Mouse (Mus musculus) CH12.LX (cell line): ENCODE data around the gene Mob3b. TPM values are rescaled to one million over a fixed set of nuclear protein-coding genes. Genes with fewer than 3 reads are reported as not detected.

Source experiments
- DNase-seq: peaks from one replicate; pipeline ENCODE4 v3.0.0-alpha.2; 2013; ENCODE audit errors: extremely low read depth
- H3K27ac ChIP-seq: 2 replicates; pipeline ENCODE4 v1.5.1; 2012; ENCODE audit warnings: low read depth, mild to moderate bottlenecking, control low read depth, moderate library complexity; ENCODE audit not compliant: insufficient read depth
- H3K27me3 ChIP-seq: replicated peaks from 2 replicates; pipeline ENCODE3; 2012; ENCODE audit warnings: inconsistent platforms
- H3K36me3 ChIP-seq, 2 experiments: replicated peaks in 1 of 2; 2 replicates each; pipeline versions ENCODE3 to v1.6.1; 2012; ENCODE audit warnings: inconsistent platforms in 1 of 2, low read length in 1 of 2, mild to moderate bottlenecking in 1 of 2, mixed read lengths in 1 of 2, moderate library complexity in 1 of 2; ENCODE audit not compliant: control insufficient read depth in 1 of 2, insufficient read depth in 1 of 2
- H3K4me1 ChIP-seq, 2 experiments: 2 replicates each; pipeline ENCODE4 v1.6.1; 2012; ENCODE audit warnings: inconsistent platforms in 1 of 2, moderate library complexity in 1 of 2; ENCODE audit not compliant: insufficient read depth in 2 of 2, control insufficient read depth in 1 of 2
- H3K4me2 ChIP-seq: 2 replicates; pipeline ENCODE4 v1.6.1; 2012; ENCODE audit warnings: low read depth, mild to moderate bottlenecking, control low read depth; ENCODE audit not compliant: poor library complexity, insufficient read depth, severe bottlenecking
- H3K4me3 ChIP-seq, 3 experiments: fragments of 150-350 bp in 1 of 3; sonication (generic) in 1 of 3; replicated peaks in 1 of 3; 2 replicates each; pipeline versions ENCODE3 to v1.5.1; 2011 to 2012; ENCODE audit warnings: low read depth in 2 of 3, low read length in 2 of 3, mild to moderate bottlenecking in 2 of 3, moderate library complexity in 2 of 3, control low read depth in 1 of 3, improper control_type of control experiment in 1 of 3, inconsistent platforms in 1 of 3, mixed read lengths in 1 of 3; ENCODE audit not compliant: poor library complexity in 1 of 3
- H3K79me2 ChIP-seq: replicated peaks from 2 replicates; pipeline ENCODE4 v1.6.1; 2012; ENCODE audit warnings: mild to moderate bottlenecking, moderate library complexity; ENCODE audit not compliant: control insufficient read depth, poor library complexity, insufficient read depth, severe bottlenecking; ENCODE audit errors: extremely low read depth
- H3K9ac ChIP-seq: 2 replicates; pipeline ENCODE4 v1.6.1; 2012; ENCODE audit warnings: low read depth, mild to moderate bottlenecking, control low read depth, moderate library complexity; ENCODE audit not compliant: insufficient read depth
- H3K9me3 ChIP-seq: replicated peaks from 2 replicates; pipeline ENCODE3; 2012; ENCODE audit warnings: low read length, inconsistent platforms, mixed read lengths
- CHD1 ChIP-seq: IDR thresholded peaks from 2 replicates; pipeline ENCODE4 v1.6.1; 2012; ENCODE audit warnings: low read depth, low read length, improper control_type of control experiment, inconsistent platforms
- CHD2 ChIP-seq: IDR thresholded peaks from 2 replicates; pipeline ENCODE4 v1.6.1; 2011; ENCODE audit warnings: low read length, improper control_type of control experiment
- CTCF ChIP-seq, 2 experiments: IDR thresholded peaks in 1 of 2; conservative IDR thresholded peaks in 1 of 2; 2 replicates each; pipeline ENCODE4 v1.5.1; 2011 to 2012; ENCODE audit warnings: low read depth in 2 of 2, low read length in 2 of 2, improper control_type of control experiment in 1 of 2, inconsistent platforms in 1 of 2, mild to moderate bottlenecking in 1 of 2, moderate library complexity in 1 of 2
- E2F4 ChIP-seq: IDR thresholded peaks from 2 replicates; pipeline ENCODE4 v1.6.1; 2011; ENCODE audit warnings: low read depth, low read length, improper control_type of control experiment; ENCODE audit not compliant: insufficient replicate concordance
- ELF1 ChIP-seq: IDR thresholded peaks from 2 replicates; pipeline ENCODE4 v1.6.1; 2014; ENCODE audit warnings: low read depth, mild to moderate bottlenecking, inconsistent platforms, low read length, improper control_type of control experiment
- EP300 ChIP-seq: IDR thresholded peaks from 2 replicates; pipeline ENCODE4 v1.6.1; 2011; ENCODE audit warnings: low read length, improper control_type of control experiment
- ETS1 ChIP-seq: conservative IDR thresholded peaks from 2 replicates; pipeline ENCODE4 v1.6.1; 2012; ENCODE audit warnings: low read depth, mild to moderate bottlenecking, inconsistent platforms, low read length, improper control_type of control experiment, moderate library complexity
- HCFC1 ChIP-seq: IDR thresholded peaks from 2 replicates; pipeline ENCODE4 v1.6.1; 2012; ENCODE audit warnings: low read depth, mild to moderate bottlenecking, inconsistent platforms, low read length, improper control_type of control experiment
- IRF4 ChIP-seq: IDR thresholded peaks from 2 replicates; pipeline ENCODE4 v1.6.1; 2014; ENCODE audit warnings: low read depth, mild to moderate bottlenecking, inconsistent platforms, low read length, improper control_type of control experiment
- JUN ChIP-seq: IDR thresholded peaks from 2 replicates; pipeline ENCODE4 v1.6.1; 2011; ENCODE audit warnings: low read depth, mild to moderate bottlenecking, low read length, improper control_type of control experiment, moderate library complexity; ENCODE audit not compliant: insufficient read depth
- KAT2A ChIP-seq: IDR thresholded peaks from 2 replicates; pipeline ENCODE4 v1.6.1; 2012; ENCODE audit warnings: low read length, improper control_type of control experiment, inconsistent platforms; ENCODE audit not compliant: insufficient replicate concordance
- MAFK ChIP-seq: IDR thresholded peaks from 2 replicates; pipeline ENCODE4 v1.6.1; 2011; ENCODE audit warnings: low read length, improper control_type of control experiment; ENCODE audit not compliant: insufficient replicate concordance
- MAX ChIP-seq: IDR thresholded peaks from 2 replicates; pipeline ENCODE4 v1.6.1; 2011; ENCODE audit warnings: low read length, improper control_type of control experiment
- MEF2A ChIP-seq: IDR thresholded peaks from 2 replicates; pipeline ENCODE4 v1.6.1; 2014; ENCODE audit warnings: low read depth, mild to moderate bottlenecking, inconsistent platforms, low read length, improper control_type of control experiment, borderline replicate concordance
- NELFE ChIP-seq: IDR thresholded peaks from 2 replicates; pipeline ENCODE4 v1.6.1; 2011; ENCODE audit warnings: low read depth, low read length, improper control_type of control experiment
- NRF1 ChIP-seq: IDR thresholded peaks from 2 replicates; pipeline ENCODE4 v1.6.1; 2014; ENCODE audit warnings: low read depth, mild to moderate bottlenecking, inconsistent platforms, low read length, improper control_type of control experiment, moderate library complexity
- PAX5 ChIP-seq: IDR thresholded peaks from 2 replicates; pipeline ENCODE4 v1.6.1; 2012; ENCODE audit warnings: low read length, inconsistent platforms, mixed read lengths
- POLR2A ChIP-seq: IDR thresholded peaks from 2 replicates; pipeline ENCODE4 v1.6.1; 2011; ENCODE audit warnings: low read depth, mild to moderate bottlenecking, improper control_type of control experiment, low read length
- POLR2AphosphoS2 ChIP-seq: IDR thresholded peaks from 2 replicates; pipeline ENCODE4 v1.6.1; 2011; ENCODE audit warnings: low read depth, low read length, improper control_type of control experiment
- RCOR1 ChIP-seq: conservative IDR thresholded peaks from 2 replicates; pipeline ENCODE4 v1.6.1; 2012; ENCODE audit warnings: low read depth, mild to moderate bottlenecking, inconsistent platforms, low read length, improper control_type of control experiment
- SIN3A ChIP-seq: IDR thresholded peaks from 2 replicates; pipeline ENCODE4 v1.6.1; 2012; ENCODE audit warnings: low read length, improper control_type of control experiment, inconsistent platforms
- SMC3 ChIP-seq: IDR thresholded peaks from 2 replicates; pipeline ENCODE4 v1.6.1; 2011; ENCODE audit warnings: low read depth, low read length, improper control_type of control experiment
- TBP ChIP-seq: conservative IDR thresholded peaks from 2 replicates; pipeline ENCODE4 v1.6.1; 2011; ENCODE audit warnings: low read depth, low read length, improper control_type of control experiment
- TCF12 ChIP-seq: IDR thresholded peaks from 2 replicates; pipeline ENCODE4 v1.6.1; 2014; ENCODE audit warnings: low read depth, mild to moderate bottlenecking, inconsistent platforms, low read length, improper control_type of control experiment
- USF1 ChIP-seq: IDR thresholded peaks from 2 replicates; pipeline ENCODE4 v1.6.1; 2014; ENCODE audit warnings: low read depth, mild to moderate bottlenecking, inconsistent platforms, low read length, improper control_type of control experiment
- USF2 ChIP-seq: conservative IDR thresholded peaks from 2 replicates; pipeline ENCODE4 v1.6.1; 2011; ENCODE audit warnings: low read depth, low read length, improper control_type of control experiment
- ZNF384 ChIP-seq: IDR thresholded peaks from 2 replicates; pipeline ENCODE4 v1.6.1; 2012; ENCODE audit warnings: low read depth, low read length, improper control_type of control experiment, inconsistent platforms
- dilution Hi-C: fragments of 300-500 bp; cut with MboI; formaldehyde crosslinking; loops from 2 replicates; pipeline ENCODE4 v1.14.3; 2020; ENCODE audit warnings: low sequenced_read_pairs; ENCODE audit not compliant: extremely low pct_unique_long_range_greater_than_20kb, extremely low pct_ligation_motif_present
- in situ Hi-C: fragments of 300-500 bp; cut with MboI; formaldehyde crosslinking; loops from 3 replicates; pipeline ENCODE4 v1.14.3; 2019; ENCODE audit warnings: low sequenced_read_pairs, low pct_ligation_motif_present, low pct_unique_long_range_greater_than_20kb, mixed read lengths
- polyA plus RNA-seq: library from polyadenylated mRNA; unstranded; fragments of >175 nt; gene quantifications from 2 replicates; pipeline ENCODE4 v1.2.1, GENCODE M21; 2012; ENCODE audit warnings: low read depth; ENCODE audit not compliant: insufficient read length
- total RNA-seq, 2 experiments: library from RNA; depleted of rRNA; stranded (reverse); fragments of 300-350 nt in 1 of 2; fragments of >200 nt in 1 of 2; gene quantifications; 2 replicates each; pipeline ENCODE4 v1.2.3; 2012 to 2014

The Mob3b gene
- total and polyA plus RNA-seq, 3 experiments, result 3.5 to 11.7 (median 11.0) TPM

- dilution Hi-C loops, result no loop called here
- in situ Hi-C loops, result no loop called here
- TF ChIP-seq ETS1, result no peak
- TF ChIP-seq USF2, result no peak
- TF ChIP-seq KAT2A, result no peak
- no peak for TF ChIP-seq NELFE
- 0 out of 2 replicates have a peak, but pooled peaks have one; percentile 54 for TF ChIP-seq EP300
- no peak for TF ChIP-seq RCOR1
- TF ChIP-seq SIN3A, result no peak
- TF ChIP-seq TBP, result no peak
- TF ChIP-seq CTCF (conservative IDR thresholded peaks at IDR 0.05 in 1 of 2, IDR thresholded peaks at IDR 0.05 in 1 of 2; ENCODE audit: low read depth in 2 of 2, low read length in 2 of 2), result no peak
- TF ChIP-seq ELF1, result 0 out of 2 replicates have a peak, but pooled peaks have one; percentile 25
- no peak for TF ChIP-seq POLR2A
- peak; percentile 37; the same call in 1 of the 2 replicates for TF ChIP-seq TCF12
- no peak for TF ChIP-seq HCFC1
- no peak for TF ChIP-seq IRF4
- TF ChIP-seq JUN, result no peak
- TF ChIP-seq SMC3, result no peak
- TF ChIP-seq CHD1, result no peak
- no peak for TF ChIP-seq E2F4
- no peak for TF ChIP-seq USF1
- TF ChIP-seq MAFK, result no peak
- TF ChIP-seq MEF2A, result no peak
- TF ChIP-seq CHD2, result 0 out of 2 replicates have a peak, but pooled peaks have one; percentile 49
- TF ChIP-seq PAX5, result no peak
- TF ChIP-seq ZNF384, result no peak
- no peak for TF ChIP-seq POLR2AphosphoS2
- no peak for TF ChIP-seq NRF1
- TF ChIP-seq MAX, result no peak
- Histone ChIP-seq H3K36me3 (peaks cover 0 to 13% of the 10 kb centered on the region in 2 experiments), H3K79me2 (peaks cover 5% of the 10 kb centered on the region), H3K27ac (peak overlapping the region; percentile 51), H3K9me3 (no peaks in the 10 kb centered on the region), H3K4me1 (peaks cover 26 to 71% of the 10 kb centered on the region in 2 experiments), H3K27me3 (no peaks in the 10 kb centered on the region), H3K4me2 (peak overlapping the region; percentile 76), H3K9ac (no peak overlapping the region), H3K4me3 (no peak overlapping the region)
- DNase-seq, result no peak
These were observed 19.2 kb downstream of the Mob3b start for GRCm38 (mm10) chr4:35138077-35138476.
